Comparison of ENCODE assay signal across 8 mouse cellular contexts in the genomic region with DNA sequence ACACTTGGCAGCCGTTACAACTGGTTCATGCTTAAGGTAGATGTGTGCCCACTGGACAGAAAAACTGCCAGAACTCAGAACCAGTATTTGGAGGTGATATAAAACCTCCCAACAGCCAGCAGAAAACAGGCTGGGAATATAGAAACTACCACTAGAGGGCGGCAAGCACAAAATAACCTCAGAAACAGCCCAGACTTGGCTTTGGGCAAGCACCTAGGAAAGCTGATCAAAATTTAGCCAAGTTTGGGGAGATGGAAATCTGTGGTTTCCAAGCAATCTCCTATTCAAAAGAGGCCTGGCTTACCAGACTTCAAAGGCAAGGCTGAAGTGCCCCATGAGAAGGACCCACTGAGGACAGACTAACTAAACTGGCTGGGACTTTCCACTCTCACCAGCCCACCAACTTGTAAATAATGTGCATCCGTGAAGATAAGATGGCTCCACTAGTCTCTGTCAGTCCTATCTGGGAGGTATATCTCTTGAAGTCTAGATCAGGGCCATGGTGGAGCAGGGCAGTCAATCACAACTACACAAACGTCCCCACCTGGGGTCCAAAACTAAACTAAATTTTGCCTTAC. TPM values are rescaled to one million over a fixed set of nuclear protein-coding genes. Genes with fewer than 3 reads are reported as not detected.
DNase-seq lines count a peak whose midpoint lies in the region; ATAC-seq and TF ChIP-seq lines count a peak whose summit lies in the region.

No protein-coding gene starts in this region.

- H3K27me3 ChIP-seq in kidney, embryonic 14.5 days (ENCODE audit: control insufficient read depth, insufficient read depth, low read length): no peaks in the 10 kb centered on the region
- H3K27me3 ChIP-seq in forebrain, embryonic 16.5 days (replicated peaks; ENCODE audit: control insufficient read depth, insufficient read depth, low read length): no peaks in the 10 kb centered on the region
- no peaks in the 10 kb centered on the region for H3K27me3 ChIP-seq in kidney, adult 2 months (replicated peaks; ENCODE audit: control insufficient read depth, insufficient read depth, low read length)
- no peaks in the 10 kb centered on the region for H3K27me3 ChIP-seq in limb, embryonic 10.5 days (ENCODE audit: low read depth, poor library complexity, severe bottlenecking)
- no peaks in the 10 kb centered on the region for H3K27me3 ChIP-seq in midbrain, postnatal 0 days (ENCODE audit: insufficient read depth, low read length)

- no peaks in the 10 kb centered on the region for H3K4me1 ChIP-seq in kidney, embryonic 14.5 days (ENCODE audit: control insufficient read depth, insufficient read depth, low read length)
- H3K4me1 ChIP-seq in forebrain, embryonic 16.5 days (replicated peaks; ENCODE audit: control insufficient read depth, insufficient read depth, low read length): 0 out of 2 replicates have a peak, but pooled peaks cover 3% of the 10 kb centered on the region
- peaks cover 7% of the 10 kb centered on the region; the same call in 1 of the 2 replicates for H3K4me1 ChIP-seq in kidney, adult 2 months (ENCODE audit: control insufficient read depth, insufficient read depth, low read length)
- H3K4me1 ChIP-seq in limb, embryonic 10.5 days: 0 out of 2 replicates have a peak, but pooled peaks cover 15% of the 10 kb centered on the region
- H3K4me1 ChIP-seq in midbrain, postnatal 0 days (ENCODE audit: insufficient read depth, low read length): no peaks in the 10 kb centered on the region

- H3K36me3 ChIP-seq in kidney, embryonic 14.5 days (ENCODE audit: control insufficient read depth, insufficient read depth, low read length): peaks cover 82% of the 10 kb centered on the region
- 0 out of 2 replicates have a peak, but pooled peaks cover 2% of the 10 kb centered on the region for H3K36me3 ChIP-seq in forebrain, embryonic 16.5 days (ENCODE audit: control insufficient read depth, insufficient read depth)
- H3K36me3 ChIP-seq in kidney, adult 2 months (ENCODE audit: control insufficient read depth, insufficient read depth, low read length): no peaks in the 10 kb centered on the region; the same call in 1 of the 2 replicates
- peaks cover 93% of the 10 kb centered on the region for H3K36me3 ChIP-seq in limb, embryonic 10.5 days
- peaks cover 16% of the 10 kb centered on the region for H3K36me3 ChIP-seq in midbrain, postnatal 0 days (ENCODE audit: insufficient read depth, low read length)

- no peaks in the 10 kb centered on the region for H3K9me3 ChIP-seq in kidney, embryonic 14.5 days (ENCODE audit: control insufficient read depth, low read length)
- no peaks in the 10 kb centered on the region for H3K9me3 ChIP-seq in forebrain, embryonic 16.5 days (ENCODE audit: control insufficient read depth, low read length)
- H3K9me3 ChIP-seq in limb, embryonic 10.5 days (replicated peaks): no peaks in the 10 kb centered on the region
- no peaks in the 10 kb centered on the region for H3K9me3 ChIP-seq in midbrain, postnatal 0 days (ENCODE audit: low read length)

- TF ChIP-seq POLR2A in kidney, adult 2 months (IDR thresholded peaks at IDR 0.05; ENCODE audit: low read depth, low read length): no peak

- WGBS in kidney, embryonic 14.5 days: 40% methylated on average over 4 of the region's 4 CpGs
- WGBS in forebrain, embryonic 16.5 days: 50% methylated on average over 4 of the region's 4 CpGs
- 32% methylated on average over 4 of the region's 4 CpGs for WGBS in kidney, adult 2 months
- WGBS in limb, embryonic 10.5 days: 54% methylated on average over 4 of the region's 4 CpGs
- 41% methylated on average over 4 of the region's 4 CpGs for WGBS in midbrain, postnatal 0 days

- no peak overlapping the region for H3K4me3 ChIP-seq in kidney, embryonic 14.5 days (ENCODE audit: low read length)
- H3K4me3 ChIP-seq in forebrain, embryonic 16.5 days (replicated peaks; ENCODE audit: low read length): no peak overlapping the region
- no peak overlapping the region for H3K4me3 ChIP-seq in kidney, adult 2 months (ENCODE audit: insufficient read depth, low read depth, low read length)
- H3K4me3 ChIP-seq in limb, embryonic 10.5 days: no peak overlapping the region
- no peak overlapping the region for H3K4me3 ChIP-seq in midbrain, postnatal 0 days (ENCODE audit: low read depth, low read length)

- no peak overlapping the region for H3K4me2 ChIP-seq in kidney, embryonic 14.5 days (replicated peaks; ENCODE audit: low read depth, low read length)
- H3K4me2 ChIP-seq in forebrain, embryonic 16.5 days (ENCODE audit: low read length): no peak overlapping the region
- H3K4me2 ChIP-seq in midbrain, postnatal 0 days (ENCODE audit: low read depth, low read length, poor library complexity, severe bottlenecking): no peak overlapping the region

- no peak overlapping the region for H3K9ac ChIP-seq in kidney, embryonic 14.5 days (ENCODE audit: low read depth, low read length)
- H3K9ac ChIP-seq in forebrain, embryonic 16.5 days (replicated peaks; ENCODE audit: low read depth, low read length): no peak overlapping the region
- H3K9ac ChIP-seq in midbrain, postnatal 0 days (replicated peaks; ENCODE audit: low read length, poor library complexity, severe bottlenecking): no peak overlapping the region

- peak; percentile 56 for DNase-seq in kidney, adult 11 months
- peak; percentile 39 for DNase-seq in cerebellum, adult 8-10 months
- DNase-seq in kidney, adult 2 months: peak; percentile 81
- peak; percentile 69 for DNase-seq in limb, embryonic 10.5 days (ENCODE audit: low spot score)
- peak; percentile 86 for DNase-seq in midbrain, postnatal 0 days (ENCODE audit: low spot score)
- DNase-seq in spleen, postnatal 36 days (ENCODE audit: low spot score in 2 of 2): peak; percentile 54 to 72

- H3K27ac ChIP-seq in kidney, embryonic 14.5 days (ENCODE audit: low read depth, low read length): no peak overlapping the region
- no peak overlapping the region for H3K27ac ChIP-seq in forebrain, embryonic 16.5 days (ENCODE audit: low read length)
- no peak overlapping the region for H3K27ac ChIP-seq in kidney, adult 2 months (ENCODE audit: insufficient read depth, low read depth, low read length)
- no peak overlapping the region for H3K27ac ChIP-seq in limb, embryonic 10.5 days
- H3K27ac ChIP-seq in midbrain, postnatal 0 days (ENCODE audit: low read depth, low read length): no peak overlapping the region

- TF ChIP-seq CTCF in kidney, adult 2 months (conservative IDR thresholded peaks at IDR 0.05; ENCODE audit: insufficient read depth, insufficient read length, low read depth, low read length): peak; percentile 65
- TF ChIP-seq CTCF in midbrain, postnatal 0 days (IDR thresholded peaks at IDR 0.05): peak; percentile 94

- ATAC-seq in kidney, embryonic 14.5 days (ENCODE audit: low FRiP score, low TSS enrichment): no peak
- peak; percentile 73 for ATAC-seq in forebrain, embryonic 16.5 days
- no peak for ATAC-seq in midbrain, postnatal 0 days (ENCODE audit: low FRiP score)

RNA-seq across cellular contexts. Expression of gene Zfp217, which starts 31.1 kb away (rescaled TPM):
- 5.6 and 6.0 TPM in 2 replicates for polyA plus RNA-seq in kidney, embryonic 14.5 days (2014; fragmentation: Nextera tagmentation; extraction: Ambion mirVana)
- polyA plus RNA-seq in forebrain, embryonic 16.5 days (2015; fragmentation: Nextera tagmentation; extraction: Ambion mirVana): 1.4 and 1.5 TPM in 2 replicates
- polyA plus RNA-seq in kidney, adult 2 months (2012; rRNA removed): 7.0 and 8.2 TPM in 2 replicates
- polyA plus RNA-seq in limb, embryonic 10.5 days (2016; fragmentation: Nextera tagmentation; extraction: Ambion mirVana): 3.9 and 4.1 TPM in 2 replicates
- 3.7 and 3.8 TPM in 2 replicates for total RNA-seq in midbrain, postnatal 0 days (2014; rRNA removed)
- 0.44 and 0.49 TPM in 2 replicates for polyA plus RNA-seq in midbrain, postnatal 0 days (2015; fragmentation: Nextera tagmentation; extraction: Ambion mirVana)
